Mouse (Mus musculus) heart, postnatal 25 days (tissue): ENCODE results near the gene Olfr523. TPM values are rescaled to one million over a fixed set of nuclear protein-coding genes. Genes with fewer than 3 reads are reported as not detected.
A peak's percentile ranks its signal among the peaks of the same experiment; 100 is the strongest.
"Not testable (repeated sequence)": the region's sequence is repeated elsewhere in the genome, so short reads cannot be mapped to it uniquely, and the experiment has no call there.

Experiments used
- DNase-seq: peaks from one replicate; pipeline ENCODE4 v3.0.0; 2022; ENCODE audit warnings: low spot score
- intact Hi-C: fragments of 180-260 bp; cut with DNase I; formaldehyde crosslinking; loops from one replicate; pipeline ENCODE4 v1.15.1; 2025
- total RNA-seq, 2 experiments: library from RNA; stranded (reverse); gene quantifications; 2 replicates each; pipeline ENCODE4 v1.2.3; 2021

The Olfr523 gene
- total RNA-seq, result not detected

GRCm38 (mm10) chr7:140172936-140173335 is at the start of gene Olfr523:
Olfr523 (plus strand) TSS chr7:140173217.
- no peak for DNase-seq
- intact Hi-C loops, result no loop called here

- intact Hi-C loops, result no loop called here
- no peak for DNase-seq
Measured at GRCm38 (mm10) chr7:140124382-140124781, 48.6 kb upstream of the Olfr523 start.

GRCm38 (mm10) chr7:140125278-140126021 is 47.6 kb upstream of the Olfr523 start:
- intact Hi-C loops, result no loop called here
- peak; percentile 90 for DNase-seq

GRCm38 (mm10) chr7:140126022-140126350 is 47.0 kb upstream of the Olfr523 start:
- intact Hi-C loops, result no loop called here
- DNase-seq, result no peak

GRCm38 (mm10) chr7:140126934-140127333 is 46.1 kb upstream of the Olfr523 start:
- intact Hi-C loops, result no loop called here
- DNase-seq, result no peak

- intact Hi-C loops, result no loop called here
- DNase-seq, result no peak
Measured at GRCm38 (mm10) chr7:140127911-140128310, 45.1 kb upstream of the Olfr523 start.

- intact Hi-C loops, DNase-seq: not testable (repeated sequence)
Measured at GRCm38 (mm10) chr7:140132184-140132583, 40.8 kb upstream of the Olfr523 start.

- intact Hi-C loops, DNase-seq: not testable (repeated sequence)
Measured at GRCm38 (mm10) chr7:140134033-140134432, 39.0 kb upstream of the Olfr523 start.

- DNase-seq, result no peak
- intact Hi-C loops, result loop anchor here (5.0 kb wide), 1 partner anchor 98 kb away; the partner anchor contains the start of genes Tubgcp2 and Zfp511
Measured at GRCm38 (mm10) chr7:140135106-140135770, 37.8 kb upstream of the Olfr523 start.

GRCm38 (mm10) chr7:140137135-140138020 is 35.6 kb upstream of the Olfr523 start, which contains the start of gene Mtg1:
Mtg1 (plus strand) TSS chr7:140137564.
- intact Hi-C loops, result loop anchor here (5.0 kb wide), 1 partner anchor 100 kb away; the partner anchor contains the start of genes Tubgcp2 and Zfp511
- peak; percentile 92 for DNase-seq

- intact Hi-C loops, result loop anchor here (5.0 kb wide), 1 partner anchor 101 kb away; the partner anchor contains the start of genes Tubgcp2 and Zfp511
- DNase-seq, result no peak
Measured at GRCm38 (mm10) chr7:140138021-140138310, 35.1 kb upstream of the Olfr523 start.

GRCm38 (mm10) chr7:140141350-140141749 is 31.7 kb upstream of the Olfr523 start:
- intact Hi-C loops, result loop anchor here (1.0 to 2.0 kb wide), 3 partner anchors 25 to 173 kb away; partner anchors contain the start of gene Echs1
- DNase-seq, result peak; percentile 27

GRCm38 (mm10) chr7:140144550-140144949 is 28.5 kb upstream of the Olfr523 start:
- intact Hi-C loops, result no loop called here
- DNase-seq, result no peak

GRCm38 (mm10) chr7:140153383-140153782 is 19.6 kb upstream of the Olfr523 start:
- DNase-seq, result no peak
- intact Hi-C loops, result no loop called here

GRCm38 (mm10) chr7:140153829-140154217 is 19.2 kb upstream of the Olfr523 start:
- no peak for DNase-seq
- intact Hi-C loops, result no loop called here

- DNase-seq, result no peak
- intact Hi-C loops, result no loop called here
Measured at GRCm38 (mm10) chr7:140154218-140154927, 18.6 kb upstream of the Olfr523 start, which contains the start of gene Sprn. Sprn (minus strand) TSS chr7:140154877.

- no peak for DNase-seq
- intact Hi-C loops, result no loop called here
Measured at GRCm38 (mm10) chr7:140160363-140160762, 12.7 kb upstream of the Olfr523 start.

GRCm38 (mm10) chr7:140164664-140165063 is 8.4 kb upstream of the Olfr523 start, which contains the start of gene Olfr522:
Olfr522 (minus strand) TSS chr7:140164764.
- DNase-seq, result no peak
- intact Hi-C loops, result no loop called here

- no peak for DNase-seq
- intact Hi-C loops, result no loop called here
Measured at GRCm38 (mm10) chr7:140167950-140168349, 5.1 kb upstream of the Olfr523 start.

GRCm38 (mm10) chr7:140169386-140169785 is 3.6 kb upstream of the Olfr523 start:
- intact Hi-C loops, result no loop called here
- DNase-seq, result no peak
